Mouse (Mus musculus): ENCODE data around the gene Dph5.

DNA sequence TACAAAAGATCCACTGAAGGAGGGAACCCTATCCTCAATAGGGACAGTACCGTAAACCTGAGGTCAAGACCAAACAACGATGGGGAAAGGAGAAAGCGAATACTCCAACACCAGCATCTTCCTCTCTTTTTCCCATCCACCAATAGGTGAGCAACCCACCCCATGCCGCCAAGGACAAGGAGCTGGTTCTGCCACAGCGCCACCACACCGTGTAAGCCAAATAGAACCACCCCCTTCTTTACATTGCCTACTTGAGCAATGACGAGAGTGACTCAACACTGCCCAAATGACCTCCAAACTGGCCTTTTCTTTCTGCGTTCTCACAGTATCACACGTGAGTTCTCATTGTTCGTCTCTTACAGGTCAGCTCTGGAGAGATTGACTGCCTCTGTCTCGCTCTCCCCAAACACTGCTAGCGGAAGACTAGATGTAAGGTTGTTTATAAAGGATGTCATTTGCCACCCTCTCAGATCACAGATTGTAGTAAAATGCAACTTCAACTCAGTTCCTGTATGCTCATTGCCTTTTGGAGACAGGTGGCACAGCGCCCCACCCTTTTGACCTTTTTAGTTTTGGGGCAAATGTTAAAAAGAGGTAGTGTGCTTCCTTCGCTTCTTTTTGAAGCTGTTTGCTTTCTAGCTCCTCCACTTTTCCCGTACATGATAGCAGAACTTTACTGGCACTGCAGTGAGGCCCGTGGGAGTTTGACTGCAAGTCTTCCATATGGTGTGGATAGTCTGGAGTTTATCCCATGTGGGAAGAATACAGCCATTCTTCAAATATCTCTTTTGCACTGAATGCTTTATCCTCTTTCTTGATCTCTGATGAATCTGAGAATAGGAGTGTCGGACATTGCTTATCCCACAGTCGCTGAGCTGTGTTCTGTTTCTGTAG, 45.9 kb downstream of the Dph5 start:
- TF ChIP-seq MYOG (IDR thresholded peaks at IDR 0.05; ENCODE audit: control insufficient read depth, extremely low read depth, insufficient read length) (no peak), CTCF (IDR thresholded peaks at IDR 0.05; ENCODE audit: control insufficient read depth, insufficient read depth, insufficient read length) (no peak), USF1 (IDR thresholded peaks at IDR 0.05; ENCODE audit: low read depth) (no peak), MYOD1 (IDR thresholded peaks at IDR 0.05; ENCODE audit: control insufficient read depth, insufficient read length, low read depth) (no peak), MAX (IDR thresholded peaks at IDR 0.05) (no peak)

All from C2C12 (cell line).